Mouse (Mus musculus): ENCODE measurements around the gene Lect2. TPM values are rescaled to one million over a fixed set of nuclear protein-coding genes. Genes with fewer than 3 reads are reported as not detected.

Gene Lect2
- polyA plus RNA-seq, 1 experiment: not detected

DNA sequence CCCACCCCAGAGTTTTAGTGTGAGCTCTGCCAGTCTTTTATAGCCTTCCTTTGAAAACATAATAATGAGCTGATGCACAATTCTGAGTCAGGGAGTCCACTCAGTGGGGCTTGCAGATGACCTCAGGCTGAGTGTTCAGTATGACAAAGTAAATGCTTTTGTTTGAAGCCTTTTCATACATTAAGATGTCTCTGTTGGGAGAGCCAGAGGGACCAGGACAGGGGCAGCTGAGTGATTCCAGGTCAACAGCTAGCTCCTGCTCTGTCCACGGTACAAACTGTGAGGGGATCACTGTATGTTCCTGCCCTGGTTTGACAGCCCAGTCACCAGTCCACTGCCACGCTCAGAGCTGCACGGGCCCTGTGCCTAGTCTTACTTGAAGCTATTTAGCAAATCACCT lies 34.4 kb upstream of the Lect2 start:
- H3K4me1 ChIP-seq (ENCODE audit: control insufficient read depth, insufficient read depth, low read length): peaks cover 11% of the 10 kb centered on the region

DNA sequence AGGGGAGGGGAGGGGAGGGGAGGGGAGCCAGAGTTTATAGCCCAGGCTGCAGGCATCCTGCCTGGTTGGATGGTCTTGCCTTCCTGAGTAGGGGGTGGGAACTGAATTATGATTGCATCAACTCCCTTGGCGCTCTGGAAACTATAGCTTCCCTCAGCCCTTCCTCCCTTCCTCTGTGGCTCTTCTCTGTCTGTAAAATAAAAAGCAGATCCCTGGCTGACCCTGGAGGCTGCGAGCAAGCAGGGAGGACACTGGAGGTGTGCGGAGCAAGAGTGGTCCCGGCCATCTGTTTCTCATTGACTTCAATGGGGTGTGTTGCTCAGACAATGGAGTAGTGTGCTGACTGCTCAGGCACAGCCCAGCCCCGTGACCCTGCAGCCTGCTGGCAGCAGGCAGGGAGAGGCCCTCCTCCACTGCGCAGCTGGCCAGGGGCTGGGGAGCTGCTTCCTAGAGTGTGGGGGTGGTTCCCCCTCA lies 33.7 kb upstream of the Lect2 start:
- Histone ChIP-seq H3K4me3 (ENCODE audit: insufficient read depth, low read length) (no peak overlapping the region), H3K27ac (ENCODE audit: insufficient read depth, low read length) (peak overlapping the region; percentile 63), H3K4me1 (ENCODE audit: control insufficient read depth, insufficient read depth, low read length) (peaks cover 11% of the 10 kb centered on the region)
- TF ChIP-seq CTCF (IDR thresholded peaks at IDR 0.05; ENCODE audit: borderline replicate concordance, insufficient read depth, low read length) (no peak), POLR2A (IDR thresholded peaks at IDR 0.05; ENCODE audit: low read depth, low read length) (no peak)

More for the DNA sequence above, 34.4 kb upstream of the Lect2 start:
- Histone ChIP-seq H3K27ac (ENCODE audit: insufficient read depth, low read length) (peak overlapping the region; percentile 69), H3K4me3 (ENCODE audit: insufficient read depth, low read length) (no peak overlapping the region)
- TF ChIP-seq CTCF (IDR thresholded peaks at IDR 0.05; ENCODE audit: borderline replicate concordance, insufficient read depth, low read length): no peak
- no peak for TF ChIP-seq POLR2A (IDR thresholded peaks at IDR 0.05; ENCODE audit: low read depth, low read length)

DNA sequence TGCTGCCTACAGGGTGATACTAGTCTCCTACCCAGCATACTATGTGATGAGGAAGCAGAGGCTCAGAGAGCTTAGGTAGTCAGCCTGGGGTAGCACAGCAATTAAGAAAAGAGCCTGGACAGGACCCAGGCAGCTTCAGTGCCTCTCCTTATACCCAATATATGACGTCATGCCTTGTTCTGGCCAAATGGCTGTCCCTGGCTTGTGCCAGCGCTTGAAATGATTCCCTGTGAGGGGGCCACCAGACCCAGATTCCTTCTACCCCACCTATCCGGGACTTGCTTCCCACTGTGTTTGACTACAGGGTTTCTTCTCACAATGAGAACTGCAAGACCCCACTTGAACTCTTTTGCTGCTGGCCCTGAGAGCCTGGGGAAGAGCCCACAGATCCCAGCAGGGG lies 33.2 kb upstream of the Lect2 start:
- H3K4me3 ChIP-seq (ENCODE audit: insufficient read depth, low read length): no peak overlapping the region
- peak overlapping the region; percentile 66 for H3K27ac ChIP-seq (ENCODE audit: insufficient read depth, low read length)
- peaks cover 11% of the 10 kb centered on the region for H3K4me1 ChIP-seq (ENCODE audit: control insufficient read depth, insufficient read depth, low read length)
- TF ChIP-seq CTCF (IDR thresholded peaks at IDR 0.05; ENCODE audit: borderline replicate concordance, insufficient read depth, low read length) (no peak), POLR2A (IDR thresholded peaks at IDR 0.05; ENCODE audit: low read depth, low read length) (no peak)

DNA sequence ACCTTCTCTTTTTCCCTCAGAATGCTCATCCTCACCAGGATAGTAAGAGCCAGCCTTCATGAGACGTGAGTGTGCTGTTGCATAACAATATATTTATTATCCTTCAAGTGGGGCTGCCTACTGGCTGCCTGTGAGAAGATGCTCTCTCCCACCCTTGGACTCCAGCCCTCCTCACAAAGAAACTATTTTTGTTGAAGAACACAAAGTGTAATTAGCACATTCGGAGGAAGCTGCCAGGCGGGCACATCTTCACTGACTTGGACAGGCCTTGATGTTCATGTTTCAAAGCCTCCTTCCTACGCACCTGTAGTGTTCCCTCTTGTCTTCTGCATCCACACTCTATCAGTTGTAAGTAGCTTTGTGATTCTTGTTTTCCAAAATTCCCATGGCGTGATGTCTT lies 32.1 kb upstream of the Lect2 start:
- Histone ChIP-seq H3K27ac (ENCODE audit: insufficient read depth, low read length) (no peak overlapping the region), H3K4me3 (ENCODE audit: insufficient read depth, low read length) (no peak overlapping the region), H3K4me1 (ENCODE audit: control insufficient read depth, insufficient read depth, low read length) (peaks cover 11% of the 10 kb centered on the region)
- TF ChIP-seq CTCF (IDR thresholded peaks at IDR 0.05; ENCODE audit: borderline replicate concordance, insufficient read depth, low read length): no peak
- no peak for TF ChIP-seq POLR2A (IDR thresholded peaks at IDR 0.05; ENCODE audit: low read depth, low read length)

DNA sequence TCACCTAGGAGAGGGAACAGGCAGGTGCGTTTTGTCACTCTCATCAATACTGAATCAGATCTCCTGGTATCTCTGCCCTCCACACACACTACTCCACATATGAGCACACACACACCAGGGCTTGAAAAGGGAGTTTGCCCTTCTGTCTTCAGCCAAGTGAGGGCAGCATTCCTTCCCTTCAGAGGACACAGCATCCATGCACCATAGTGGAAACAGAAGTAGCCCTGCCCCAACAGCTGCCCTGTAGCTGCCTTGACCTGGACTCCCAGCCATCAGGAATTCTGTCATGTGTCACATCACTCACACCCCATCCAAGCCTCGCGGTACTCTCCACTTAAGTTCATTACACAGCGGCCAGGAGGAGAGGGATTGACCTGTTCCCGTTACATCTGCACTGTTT lies 29.8 kb upstream of the Lect2 start:
- no peak overlapping the region for H3K27ac ChIP-seq (ENCODE audit: insufficient read depth, low read length)
- H3K4me1 ChIP-seq (ENCODE audit: control insufficient read depth, insufficient read depth, low read length): peaks cover 13% of the 10 kb centered on the region
- no peak overlapping the region for H3K4me3 ChIP-seq (ENCODE audit: insufficient read depth, low read length)
- peak; percentile 18; the same call in 1 of the 2 replicates for TF ChIP-seq CTCF (IDR thresholded peaks at IDR 0.05; ENCODE audit: borderline replicate concordance, insufficient read depth, low read length)
- TF ChIP-seq POLR2A (IDR thresholded peaks at IDR 0.05; ENCODE audit: low read depth, low read length): no peak

DNA sequence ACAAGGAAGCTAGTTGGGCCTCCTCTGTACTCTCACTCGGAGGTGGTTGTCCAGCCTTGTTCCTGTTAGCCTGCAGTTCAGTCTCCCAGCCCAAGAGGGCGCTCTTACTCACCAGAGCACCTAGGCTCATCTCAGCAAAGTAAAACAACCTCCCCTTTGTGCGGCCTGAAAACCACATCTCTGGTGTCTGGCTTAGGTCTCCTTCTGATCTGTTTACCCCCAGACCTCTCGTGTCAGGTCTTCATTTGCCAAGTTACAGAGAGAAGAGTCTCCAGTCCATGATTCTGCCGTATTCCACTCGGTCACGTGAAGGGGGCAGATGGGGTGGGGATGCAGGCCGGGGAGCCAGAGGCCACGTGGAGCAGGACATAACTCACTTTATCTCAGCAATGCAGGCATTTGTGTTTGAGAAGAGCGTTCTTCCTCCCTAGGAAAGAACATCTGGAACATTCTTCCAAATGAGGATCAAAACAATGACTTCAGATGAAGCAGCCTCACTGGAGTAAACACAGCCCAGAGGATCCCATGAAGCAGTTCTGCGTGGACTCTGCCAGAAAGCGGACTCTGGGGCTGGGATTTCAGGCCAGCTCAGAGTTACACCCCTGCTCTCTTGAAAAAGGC lies 27.5 kb upstream of the Lect2 start:
- no peak overlapping the region for H3K4me3 ChIP-seq (ENCODE audit: insufficient read depth, low read length)
- no peak for TF ChIP-seq POLR2A (IDR thresholded peaks at IDR 0.05; ENCODE audit: low read depth, low read length)
- TF ChIP-seq CTCF (IDR thresholded peaks at IDR 0.05; ENCODE audit: borderline replicate concordance, insufficient read depth, low read length): peak; percentile 72; the same call in 1 of the 2 replicates
- H3K4me1 ChIP-seq (ENCODE audit: control insufficient read depth, insufficient read depth, low read length): peaks cover 4% of the 10 kb centered on the region; the same call in 1 of the 2 replicates
- no peak overlapping the region for H3K27ac ChIP-seq (ENCODE audit: insufficient read depth, low read length)

DNA sequence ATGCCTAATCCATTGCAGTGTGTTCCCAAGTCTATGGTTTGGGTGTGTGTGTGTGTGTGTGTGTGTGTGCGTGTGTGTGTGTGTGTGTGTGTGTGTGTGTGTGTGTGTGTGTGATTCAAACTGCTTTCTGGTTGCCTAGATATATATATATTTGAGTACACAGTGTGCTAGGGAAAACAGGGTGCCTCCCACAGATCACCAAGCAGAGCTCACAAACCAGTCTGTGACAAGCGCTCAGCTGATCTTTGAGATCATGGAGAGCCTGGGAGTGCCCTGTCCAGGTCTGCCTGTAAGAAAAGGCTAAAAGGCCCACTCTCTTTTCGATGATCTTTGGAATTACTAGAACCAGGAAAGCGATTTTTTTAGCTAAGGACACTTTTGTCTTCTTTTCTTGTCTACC lies 26.8 kb upstream of the Lect2 start:
- no peak overlapping the region for H3K27ac ChIP-seq (ENCODE audit: insufficient read depth, low read length)
- H3K4me3 ChIP-seq (ENCODE audit: insufficient read depth, low read length): no peak overlapping the region
- peaks cover 4% of the 10 kb centered on the region; the same call in 1 of the 2 replicates for H3K4me1 ChIP-seq (ENCODE audit: control insufficient read depth, insufficient read depth, low read length)
- TF ChIP-seq POLR2A (IDR thresholded peaks at IDR 0.05; ENCODE audit: low read depth, low read length): no peak
- TF ChIP-seq CTCF (IDR thresholded peaks at IDR 0.05; ENCODE audit: borderline replicate concordance, insufficient read depth, low read length): no peak

DNA sequence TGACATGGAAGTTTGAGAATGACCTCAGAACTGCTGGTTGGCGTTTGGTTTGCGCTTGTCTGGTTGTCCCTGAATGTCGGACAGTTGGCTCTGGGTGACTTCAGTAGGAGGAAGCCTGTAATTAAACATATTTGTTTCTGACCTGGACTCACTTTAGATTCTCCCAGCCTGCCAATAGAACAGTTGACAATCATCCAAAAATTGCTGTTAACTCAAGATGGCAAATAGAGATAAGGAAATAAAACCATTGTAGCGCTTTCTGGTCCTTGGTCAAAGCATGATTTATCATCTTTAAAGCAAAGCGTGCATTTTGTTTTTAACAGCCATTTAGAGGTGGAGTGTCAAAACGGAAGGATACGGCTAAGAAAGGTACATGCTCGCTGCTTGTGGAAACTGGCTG lies 23.3 kb upstream of the Lect2 start:
- TF ChIP-seq POLR2A (IDR thresholded peaks at IDR 0.05; ENCODE audit: low read depth, low read length) (no peak), CTCF (IDR thresholded peaks at IDR 0.05; ENCODE audit: borderline replicate concordance, insufficient read depth, low read length) (no peak)
- H3K4me1 ChIP-seq (ENCODE audit: control insufficient read depth, insufficient read depth, low read length): peaks cover 5% of the 10 kb centered on the region
- H3K27ac ChIP-seq (ENCODE audit: insufficient read depth, low read length): no peak overlapping the region
- H3K4me3 ChIP-seq (ENCODE audit: insufficient read depth, low read length): no peak overlapping the region

DNA sequence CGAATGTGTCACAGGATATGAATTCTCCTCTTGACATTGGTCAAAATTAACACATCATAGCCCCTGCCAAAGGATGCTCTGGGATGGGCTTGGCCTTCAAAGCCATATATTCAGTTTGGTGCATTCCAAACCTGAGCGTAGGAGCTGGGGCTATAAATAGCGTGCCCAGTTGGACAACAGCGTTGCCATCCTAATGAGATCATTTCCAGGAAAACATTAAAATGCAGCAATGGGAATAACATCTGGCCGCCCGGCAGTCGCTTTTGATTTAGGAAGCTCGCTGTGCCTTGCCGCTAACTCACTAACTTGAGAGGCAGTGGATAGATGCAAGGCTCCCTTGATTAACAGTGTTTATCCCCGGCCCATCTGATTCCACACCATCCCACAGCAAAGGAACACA lies 18.0 kb upstream of the Lect2 start:
- TF ChIP-seq POLR2A (IDR thresholded peaks at IDR 0.05; ENCODE audit: low read depth, low read length) (no peak), CTCF (IDR thresholded peaks at IDR 0.05; ENCODE audit: borderline replicate concordance, insufficient read depth, low read length) (no peak)
- Histone ChIP-seq H3K27ac (ENCODE audit: insufficient read depth, low read length) (peak overlapping the region; percentile 35), H3K4me3 (ENCODE audit: insufficient read depth, low read length) (no peak overlapping the region), H3K4me1 (ENCODE audit: control insufficient read depth, insufficient read depth, low read length) (peaks cover 3% of the 10 kb centered on the region)

DNA sequence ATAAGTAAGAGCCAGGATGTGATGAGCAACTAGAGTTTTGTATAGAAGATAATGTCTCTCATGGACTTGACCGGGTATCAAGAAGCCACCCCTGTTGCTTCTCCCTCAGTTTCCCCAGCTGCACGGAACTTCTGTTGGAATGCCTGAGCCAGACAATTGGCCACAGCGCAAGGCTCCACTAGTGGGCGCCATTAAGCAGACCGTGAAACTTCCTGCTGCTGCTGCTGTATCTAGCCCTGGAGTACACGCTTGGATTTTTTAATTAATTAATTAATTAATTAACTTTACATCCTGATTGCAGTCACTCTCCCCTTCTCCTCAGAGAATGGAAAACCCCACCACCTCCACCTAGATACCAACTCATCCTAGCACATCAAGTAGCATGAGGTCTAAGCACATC lies 14.8 kb upstream of the Lect2 start:
- no peak overlapping the region for H3K27ac ChIP-seq (ENCODE audit: insufficient read depth, low read length)
- peaks cover 3% of the 10 kb centered on the region for H3K4me1 ChIP-seq (ENCODE audit: control insufficient read depth, insufficient read depth, low read length)
- no peak overlapping the region for H3K4me3 ChIP-seq (ENCODE audit: insufficient read depth, low read length)
- TF ChIP-seq CTCF (IDR thresholded peaks at IDR 0.05; ENCODE audit: borderline replicate concordance, insufficient read depth, low read length): peak; percentile 46; the same call in 1 of the 2 replicates
- TF ChIP-seq POLR2A (IDR thresholded peaks at IDR 0.05; ENCODE audit: low read depth, low read length): no peak
